Mouse (Mus musculus) forebrain, embryonic 13.5 days (tissue): ENCODE data around the gene Ovca2. TPM values are rescaled to one million over a fixed set of nuclear protein-coding genes. Genes with fewer than 3 reads are reported as not detected.

Experiments
- ATAC-seq: fragments of 200-750 bp; cut with Nextera tagmentation; 2 replicates; pipeline ENCODE4 v1.8.0; 2017
- H3K27ac ChIP-seq: fragments of 300-500 bp; sonication (generic); 2 replicates; pipeline ENCODE4 v1.5.1; 2015; ENCODE audit warnings: inconsistent platforms, mild to moderate bottlenecking, moderate library complexity
- H3K27me3 ChIP-seq: fragments of 300-500 bp; sonication (generic); 2 replicates; pipeline ENCODE4 v1.6.1; 2015; ENCODE audit warnings: mild to moderate bottlenecking, inconsistent platforms
- H3K36me3 ChIP-seq: fragments of 300-500 bp; sonication (generic); 2 replicates; pipeline ENCODE4 v1.6.1; 2015; ENCODE audit warnings: mild to moderate bottlenecking, inconsistent platforms; ENCODE audit not compliant: poor library complexity, severe bottlenecking
- H3K4me1 ChIP-seq: fragments of 300-500 bp; sonication (generic); 2 replicates; pipeline ENCODE4 v1.6.1; 2015; ENCODE audit warnings: inconsistent platforms
- H3K4me2 ChIP-seq: fragments of 300-500 bp; sonication (generic); 2 replicates; pipeline ENCODE4 v1.6.1; 2015; ENCODE audit warnings: inconsistent platforms, mild to moderate bottlenecking, moderate library complexity
- H3K4me3 ChIP-seq: fragments of 300-500 bp; sonication (generic); 2 replicates; pipeline ENCODE4 v1.5.1; 2015; ENCODE audit warnings: mild to moderate bottlenecking, inconsistent platforms
- H3K9ac ChIP-seq: fragments of 300-500 bp; sonication (generic); 2 replicates; pipeline ENCODE4 v1.6.1; 2015; ENCODE audit warnings: mild to moderate bottlenecking, inconsistent platforms
- H3K9me3 ChIP-seq: fragments of 300-500 bp; sonication (generic); replicated peaks from 2 replicates; pipeline ENCODE4 v1.6.1; 2016; ENCODE audit warnings: inconsistent platforms
- WGBS: fragments of 180-500 bp; shearing (Covaris S2); methylation state at CpG from one replicate; pipeline ENCODE4 v1.1.7; 2015; 5-methylcytosine and 5-hydroxymethylcytosine counted together
- polyA plus RNA-seq: library from polyadenylated mRNA; unstranded; fragments of >200 nt; fragmentation: Nextera tagmentation; extraction: Ambion mirVana; gene quantifications from 2 replicates; pipeline ENCODE4 v1.2.1, GENCODE M21; 2015

Gene Ovca2
- polyA plus RNA-seq, 1 experiment from 2014 or later = 22.8 TPM

DNA sequence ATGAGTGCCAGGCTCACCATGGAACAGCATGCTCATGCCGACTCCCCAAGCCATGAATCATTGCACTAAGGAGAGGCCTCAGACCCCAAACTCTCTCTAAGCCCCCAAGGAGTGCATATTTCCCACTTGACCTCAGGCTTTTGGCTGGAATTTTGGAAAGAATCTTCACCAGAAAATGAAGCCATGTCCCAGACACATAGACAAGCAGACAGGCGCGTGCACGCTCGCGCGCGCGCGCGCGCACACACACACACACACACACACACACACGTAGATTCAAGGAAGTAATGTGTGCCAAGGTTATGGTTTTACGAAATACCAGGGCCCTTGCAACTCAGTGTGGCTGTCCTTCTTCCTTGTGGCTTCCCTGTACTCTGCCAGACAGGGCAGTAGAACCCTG, 20.2 kb downstream of the Ovca2 start:
- H3K4me2 ChIP-seq = no peak overlapping the region
- H3K9ac ChIP-seq = no peak overlapping the region
- 96% methylated on average over 14 of the region's 14 CpGs for WGBS
- no peak overlapping the region for H3K4me3 ChIP-seq
- peaks cover 8% of the 10 kb centered on the region for H3K27me3 ChIP-seq
- no peaks in the 10 kb centered on the region for H3K9me3 ChIP-seq
- no peaks in the 10 kb centered on the region for H3K4me1 ChIP-seq
- H3K36me3 ChIP-seq = peaks cover 59% of the 10 kb centered on the region
- no peak for ATAC-seq
- no peak overlapping the region for H3K27ac ChIP-seq

DNA sequence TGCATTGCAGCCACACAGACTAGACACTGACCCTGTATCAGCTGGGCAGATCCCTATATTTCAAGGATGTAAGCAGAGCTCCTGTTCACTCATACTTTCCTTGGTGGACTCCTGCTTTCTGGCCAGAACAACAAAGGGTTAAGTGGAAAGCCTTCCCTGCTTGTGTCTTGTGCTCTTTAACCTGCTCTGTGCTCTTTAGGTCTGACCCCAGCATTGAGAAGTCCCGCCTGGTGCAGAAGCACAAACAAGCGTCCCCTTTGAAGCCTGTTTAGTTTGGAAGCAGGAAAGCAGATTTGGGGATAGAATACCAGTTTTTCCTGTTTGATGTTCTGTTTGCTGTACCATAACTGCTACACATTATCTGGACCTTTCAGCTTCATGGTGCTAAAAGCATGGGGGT, 20.7 kb downstream of the Ovca2 start:
- Histone ChIP-seq H3K36me3 (peaks cover 54% of the 10 kb centered on the region), H3K4me3 (no peak overlapping the region), H3K9me3 (no peaks in the 10 kb centered on the region), H3K27me3 (peaks cover 3% of the 10 kb centered on the region), H3K27ac (no peak overlapping the region), H3K4me2 (no peak overlapping the region), H3K9ac (no peak overlapping the region), H3K4me1 (no peaks in the 10 kb centered on the region)
- 56% methylated on average over 2 of the region's 2 CpGs for WGBS
- ATAC-seq = no peak

DNA sequence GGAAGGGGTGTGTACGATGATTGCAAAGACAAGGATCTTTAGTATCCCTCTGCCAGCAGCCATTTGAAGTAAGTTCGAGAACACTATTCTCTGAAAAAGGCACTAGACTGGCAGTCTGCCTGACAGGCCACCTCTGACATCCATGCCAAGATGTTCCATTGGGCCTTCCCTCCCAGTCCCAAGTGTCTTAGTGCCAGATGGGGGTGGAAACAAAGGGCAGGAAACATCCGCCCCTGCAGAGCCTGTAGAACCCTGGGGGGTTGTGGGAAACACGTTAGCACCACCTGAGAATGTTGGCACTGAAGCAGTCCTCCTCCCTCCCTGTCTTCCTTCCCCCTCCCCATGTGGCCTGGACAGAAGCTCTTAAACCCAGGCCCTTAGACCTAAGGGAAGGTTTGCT, 21.6 kb downstream of the Ovca2 start:
- Histone ChIP-seq H3K36me3 (peaks cover 45% of the 10 kb centered on the region), H3K4me1 (no peaks in the 10 kb centered on the region), H3K27ac (no peak overlapping the region), H3K9me3 (no peaks in the 10 kb centered on the region), H3K4me2 (no peak overlapping the region), H3K27me3 (no peaks in the 10 kb centered on the region), H3K4me3 (no peak overlapping the region), H3K9ac (no peak overlapping the region)
- ATAC-seq = no peak
- 62% methylated on average over 4 of the region's 4 CpGs for WGBS

DNA sequence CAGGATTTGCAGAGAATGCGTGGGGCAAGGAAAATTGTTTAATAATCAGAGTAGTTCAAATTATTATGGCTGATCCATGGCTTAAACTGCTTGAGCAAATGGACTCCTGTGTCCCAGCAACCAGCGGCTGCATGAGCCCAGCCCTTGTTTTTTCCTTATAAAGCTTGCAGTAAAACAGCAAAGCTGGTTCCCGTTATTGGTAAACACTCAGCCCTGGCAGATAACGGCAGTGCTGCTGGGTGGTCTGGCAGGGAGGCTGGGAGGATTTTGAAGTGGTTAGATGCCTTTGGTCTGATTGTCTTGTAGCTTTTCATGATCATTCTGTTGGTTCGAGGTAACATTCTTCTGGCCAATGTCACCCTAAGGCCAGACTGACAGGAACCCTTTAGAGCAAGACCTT, 22.2 kb downstream of the Ovca2 start:
- Histone ChIP-seq H3K4me1 (no peaks in the 10 kb centered on the region), H3K27me3 (no peaks in the 10 kb centered on the region), H3K9me3 (no peaks in the 10 kb centered on the region), H3K4me3 (no peak overlapping the region), H3K4me2 (no peak overlapping the region), H3K27ac (no peak overlapping the region), H3K36me3 (peaks cover 40% of the 10 kb centered on the region), H3K9ac (peak overlapping the region; percentile 34; the same call in 1 of the 2 replicates)
- ATAC-seq = no peak
- WGBS = 75% methylated on average over 5 of the region's 5 CpGs

DNA sequence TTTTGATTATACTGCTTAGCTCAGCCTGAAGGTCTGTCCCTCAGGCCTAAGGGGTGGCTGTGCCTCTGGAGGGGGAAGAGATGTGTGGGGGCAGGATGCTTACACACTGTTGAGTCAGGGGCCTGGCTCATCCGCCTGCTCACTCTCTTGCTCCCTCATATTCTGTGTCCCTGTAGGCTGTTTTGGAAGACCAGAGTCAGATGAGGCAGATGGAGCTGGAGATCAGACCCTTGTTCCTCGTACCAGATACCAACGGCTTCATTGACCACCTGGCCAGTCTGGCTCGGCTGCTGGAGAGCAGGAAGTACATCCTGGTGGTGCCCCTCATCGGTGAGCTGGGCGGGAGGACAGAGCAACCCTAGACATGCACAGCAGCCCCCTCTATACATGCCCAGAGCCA, 22.6 kb downstream of the Ovca2 start:
- Histone ChIP-seq H3K9ac (peak overlapping the region; percentile 34; the same call in 1 of the 2 replicates), H3K36me3 (peaks cover 35% of the 10 kb centered on the region), H3K27me3 (no peaks in the 10 kb centered on the region), H3K9me3 (no peaks in the 10 kb centered on the region), H3K4me1 (no peaks in the 10 kb centered on the region), H3K4me3 (no peak overlapping the region), H3K4me2 (no peak overlapping the region), H3K27ac (no peak overlapping the region)
- ATAC-seq = no peak
- 87% methylated on average over 6 of the region's 6 CpGs for WGBS

DNA sequence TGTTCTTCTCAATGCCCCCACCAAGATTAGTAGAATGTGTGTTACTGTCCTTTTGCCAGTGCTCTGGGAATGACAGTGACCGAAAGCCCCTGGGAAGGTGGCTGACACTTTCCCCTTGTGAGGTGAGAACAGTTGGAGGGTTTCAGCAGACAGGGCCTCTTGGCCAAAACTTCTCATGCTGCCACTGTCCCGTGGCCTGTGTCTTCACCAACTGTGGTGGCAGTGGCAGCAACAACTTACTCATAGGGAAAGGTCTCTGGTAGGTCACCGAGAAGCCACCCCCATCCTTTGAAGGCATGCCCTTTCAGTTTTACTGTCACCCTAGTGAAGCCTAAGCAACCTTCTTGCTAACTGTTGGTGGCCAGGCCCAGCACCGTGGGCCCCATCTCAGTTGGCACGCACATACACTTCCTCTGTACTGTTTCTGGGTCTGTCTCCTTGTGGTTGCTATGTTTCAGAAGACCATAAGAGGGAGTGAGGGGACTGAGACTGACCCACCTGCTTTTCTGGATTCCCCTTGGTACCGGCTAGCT, 24.5 kb downstream of the Ovca2 start:
- Histone ChIP-seq H3K9ac (no peak overlapping the region), H3K4me3 (no peak overlapping the region), H3K4me2 (no peak overlapping the region), H3K27ac (no peak overlapping the region), H3K27me3 (no peaks in the 10 kb centered on the region), H3K9me3 (no peaks in the 10 kb centered on the region), H3K36me3 (peaks cover 27% of the 10 kb centered on the region), H3K4me1 (no peaks in the 10 kb centered on the region)
- no peak for ATAC-seq
- 79% methylated on average over 6 of the region's 6 CpGs for WGBS

DNA sequence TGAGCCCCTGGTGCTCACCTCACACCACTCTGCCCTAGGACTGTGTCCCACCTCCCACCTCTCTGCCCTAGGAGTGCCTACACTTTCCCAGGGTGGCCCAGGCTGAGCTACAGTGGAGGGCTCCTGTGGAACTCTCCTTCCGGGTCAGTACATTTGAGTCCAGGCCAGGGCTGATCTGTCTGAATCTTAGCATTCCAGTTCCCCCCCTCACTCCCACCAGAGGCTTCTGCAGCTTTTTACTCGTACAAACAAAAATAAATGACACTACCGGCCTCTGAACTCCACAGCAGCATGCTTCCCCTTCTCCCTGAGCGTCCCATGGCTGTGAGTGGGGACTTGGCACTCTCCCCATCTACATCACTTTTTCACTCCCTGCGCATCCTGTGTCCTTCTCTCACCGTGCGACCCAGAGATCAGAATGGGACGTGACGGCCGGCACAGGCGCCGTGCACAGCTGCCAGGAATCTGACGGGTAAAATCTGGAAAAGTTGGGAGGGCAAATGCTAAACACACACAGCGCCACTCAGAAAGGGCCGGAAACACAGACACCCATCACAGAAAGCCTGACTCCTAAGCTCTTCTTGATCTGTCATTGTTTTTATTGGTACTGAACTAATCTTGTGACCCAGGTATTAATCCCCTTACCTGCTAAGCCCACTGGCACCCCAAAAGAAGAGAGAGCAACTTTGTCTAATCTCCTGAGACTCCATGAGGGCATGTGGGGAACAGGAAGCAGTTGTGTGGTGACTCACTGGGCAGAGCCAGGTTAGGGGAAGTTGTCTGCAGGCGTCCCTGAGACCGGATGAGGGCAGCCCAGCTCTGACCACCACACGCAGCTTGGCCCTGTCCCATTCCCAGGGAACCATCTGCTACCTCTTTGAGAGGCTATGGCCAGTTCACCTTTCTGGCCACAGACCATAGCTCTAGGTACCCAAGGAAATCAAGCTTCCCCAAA, 25.8 kb downstream of the Ovca2 start:
- Histone ChIP-seq H3K9me3 (no peaks in the 10 kb centered on the region), H3K36me3 (peaks cover 27% of the 10 kb centered on the region), H3K27ac (no peak overlapping the region), H3K9ac (no peak overlapping the region), H3K4me2 (no peak overlapping the region), H3K27me3 (no peaks in the 10 kb centered on the region), H3K4me1 (peaks cover 4% of the 10 kb centered on the region; the same call in 1 of the 2 replicates), H3K4me3 (no peak overlapping the region)
- ATAC-seq = no peak
- WGBS = 89% methylated on average over 18 of the region's 18 CpGs

DNA sequence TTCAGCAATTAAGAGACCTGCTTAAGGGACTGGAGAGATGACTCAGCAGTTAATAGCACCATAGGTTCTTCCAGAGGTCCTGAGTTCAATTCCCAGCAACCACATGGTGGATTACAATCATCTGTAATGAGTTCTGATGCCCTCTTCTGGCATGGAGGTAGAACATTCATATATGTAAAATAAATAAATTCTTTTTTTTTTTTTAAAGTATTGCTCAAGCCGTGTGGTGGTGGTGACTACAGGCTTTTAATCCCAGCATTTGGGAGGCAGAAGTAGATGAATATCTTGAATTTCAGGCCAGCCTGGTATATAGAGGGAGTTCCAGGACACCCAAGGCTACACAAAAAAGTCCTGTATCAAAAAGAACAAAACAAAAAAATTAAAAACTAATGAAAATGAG, 28.3 kb downstream of the Ovca2 start:
- Histone ChIP-seq H3K9me3 (no peaks in the 10 kb centered on the region), H3K27me3 (no peaks in the 10 kb centered on the region), H3K4me1 (peaks cover 16% of the 10 kb centered on the region), H3K4me3 (no peak overlapping the region), H3K4me2 (no peak overlapping the region), H3K9ac (no peak overlapping the region), H3K36me3 (peaks cover 24% of the 10 kb centered on the region), H3K27ac (no peak overlapping the region)
- 86% methylated on average over 1 of the region's 1 CpGs for WGBS
- ATAC-seq = no peak

DNA sequence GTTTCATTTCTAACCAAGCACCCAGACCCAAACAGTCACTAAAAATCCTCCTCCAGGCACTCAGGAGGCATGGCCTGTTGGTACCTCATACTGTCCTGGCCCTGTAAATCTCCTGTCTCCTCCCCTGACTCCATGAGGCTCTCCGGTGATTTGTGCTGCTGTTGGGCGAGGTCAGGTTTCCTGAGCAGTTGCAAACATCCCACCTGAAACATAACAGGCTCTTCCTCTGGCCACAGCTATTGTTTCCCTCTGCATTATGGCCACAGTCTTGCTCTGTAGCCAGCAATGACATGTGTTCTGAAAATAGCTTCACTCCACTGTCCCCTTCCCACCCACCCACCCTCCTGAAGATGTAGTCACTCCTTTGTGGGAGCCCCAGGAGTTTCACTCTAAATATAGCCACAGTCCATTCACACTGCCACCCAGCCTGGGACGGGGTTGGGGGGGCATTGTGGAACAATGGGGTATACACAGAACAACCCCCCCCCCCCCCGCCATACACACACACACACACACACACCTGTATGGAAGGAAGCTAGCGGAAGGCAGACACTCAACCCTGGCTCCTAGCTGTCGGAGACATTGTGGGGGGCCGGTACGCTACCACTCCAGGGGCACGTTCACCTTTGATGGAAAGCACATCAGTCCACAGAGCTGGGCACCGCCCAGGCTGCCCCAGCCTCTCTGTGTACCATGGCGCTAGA, 30.2 kb downstream of the Ovca2 start:
- no peak for ATAC-seq
- WGBS = 85% methylated on average over 10 of the region's 11 CpGs

DNA sequence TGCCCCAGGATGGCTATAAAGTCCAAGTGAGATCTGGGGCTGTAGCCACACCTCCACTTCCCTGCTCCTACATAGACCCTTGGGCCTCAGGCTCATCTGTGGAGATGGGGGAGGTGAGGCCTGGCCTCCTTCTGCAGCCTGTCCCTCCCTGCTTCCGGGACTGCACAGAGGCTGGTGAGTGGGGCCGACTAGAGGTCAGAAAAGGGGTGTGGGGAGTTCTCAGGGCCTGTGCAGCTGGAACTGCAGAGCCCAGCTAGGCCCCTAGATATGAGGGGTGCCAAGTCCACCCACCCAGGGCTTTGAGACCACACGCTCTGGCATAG, 30.8 kb downstream of the Ovca2 start:
- Histone ChIP-seq H3K4me2 (no peak overlapping the region), H3K27me3 (no peaks in the 10 kb centered on the region), H3K4me3 (no peak overlapping the region), H3K9me3 (no peaks in the 10 kb centered on the region), H3K9ac (no peak overlapping the region), H3K36me3 (peaks cover 49% of the 10 kb centered on the region), H3K4me1 (peaks cover 16% of the 10 kb centered on the region), H3K27ac (peak overlapping the region; percentile 73)
- 61% methylated on average over 3 of the region's 3 CpGs for WGBS
- no peak for ATAC-seq

More for the DNA sequence above, 30.2 kb downstream of the Ovca2 start:
- Histone ChIP-seq H3K9me3 (no peaks in the 10 kb centered on the region), H3K9ac (no peak overlapping the region), H3K36me3 (peaks cover 42% of the 10 kb centered on the region), H3K27ac (peak overlapping the region; percentile 73; the same call in 1 of the 2 replicates), H3K4me3 (no peak overlapping the region), H3K4me1 (peaks cover 16% of the 10 kb centered on the region), H3K27me3 (no peaks in the 10 kb centered on the region), H3K4me2 (no peak overlapping the region)

DNA sequence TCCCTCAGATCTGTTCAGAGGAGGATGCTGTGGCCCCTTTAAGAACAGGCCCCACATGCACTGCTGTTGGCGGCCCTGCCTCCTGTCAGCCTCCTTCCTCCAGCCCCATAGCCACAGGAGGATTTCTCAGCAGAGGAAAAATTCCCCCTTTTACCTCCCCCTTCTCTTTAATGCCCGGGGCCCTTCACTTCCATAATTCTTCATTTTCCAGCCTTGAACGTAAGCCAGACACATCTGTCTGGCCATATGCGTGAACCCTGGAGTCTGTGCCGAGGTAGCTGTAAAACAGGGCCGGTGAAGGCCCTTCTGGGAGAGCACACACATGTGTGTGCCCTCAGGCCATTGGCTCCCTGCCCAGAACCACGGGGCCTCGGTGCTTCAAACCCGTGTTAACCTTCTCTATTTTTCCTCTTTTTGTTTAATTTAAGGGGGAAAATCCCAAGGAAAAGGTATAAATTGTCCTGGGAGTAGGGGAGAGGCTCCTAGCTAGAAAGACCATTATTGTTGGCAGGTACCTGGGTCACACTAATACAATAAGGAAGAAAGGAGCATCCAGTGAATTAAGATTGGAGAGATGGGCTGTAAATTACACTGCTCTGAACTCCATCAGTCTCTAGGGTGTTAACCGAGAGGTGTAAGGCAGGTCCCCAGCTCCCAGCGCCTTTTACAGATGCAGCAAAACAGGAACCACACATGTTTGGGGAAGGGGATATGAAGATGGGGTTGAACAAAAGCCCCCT, 31.4 kb downstream of the Ovca2 start:
- peak overlapping the region; percentile 18; the same call in 1 of the 2 replicates for H3K4me2 ChIP-seq
- no peaks in the 10 kb centered on the region for H3K9me3 ChIP-seq
- 0 out of 2 replicates have a peak overlapping the region, but pooled peaks have one; percentile 9 for H3K9ac ChIP-seq
- H3K27ac ChIP-seq = peak overlapping the region; percentile 73
- peaks cover 16% of the 10 kb centered on the region for H3K4me1 ChIP-seq
- 0 out of 2 replicates have a peak, but pooled peaks have one; percentile 58 for ATAC-seq
- H3K4me3 ChIP-seq = no peak overlapping the region
- H3K36me3 ChIP-seq = peaks cover 52% of the 10 kb centered on the region
- WGBS = 47% methylated on average over 11 of the region's 11 CpGs
- no peaks in the 10 kb centered on the region for H3K27me3 ChIP-seq
